Mouse (Mus musculus) forebrain, postnatal 0 days (tissue): Measurements from ENCODE around the gene 4932438H23Rik. TPM values are rescaled to one million over a fixed set of nuclear protein-coding genes. Genes with fewer than 3 reads are reported as not detected.

Source experiments
- ATAC-seq: fragments of 200-750 bp; cut with Nextera tagmentation; 2 replicates; pipeline ENCODE4 v1.8.0; 2017; ENCODE audit warnings: mild to moderate bottlenecking, moderate library complexity
- DNase-seq: peaks from one replicate; pipeline ENCODE4 v3.0.0-alpha.2; 2015
- H3K27ac ChIP-seq: fragments of 300-500 bp; sonication (generic); 2 replicates; pipeline ENCODE4 v1.5.1; 2014; ENCODE audit warnings: low read depth, mild to moderate bottlenecking, antibody characterized with exemption, low read length, moderate library complexity, mixed read lengths
- H3K27me3 ChIP-seq: fragments of 300-500 bp; sonication (generic); 2 replicates; pipeline ENCODE4 v1.6.1; 2014; ENCODE audit warnings: mild to moderate bottlenecking, low read length, mixed read lengths; ENCODE audit not compliant: insufficient read depth
- H3K36me3 ChIP-seq: fragments of 300-500 bp; sonication (generic); 2 replicates; pipeline ENCODE4 v1.6.1; 2014; ENCODE audit warnings: mild to moderate bottlenecking, moderate library complexity; ENCODE audit not compliant: insufficient read depth
- H3K4me1 ChIP-seq: fragments of 300-500 bp; sonication (generic); 2 replicates; pipeline ENCODE4 v1.6.1; 2014; ENCODE audit warnings: antibody characterized with exemption; ENCODE audit not compliant: insufficient read depth
- H3K4me2 ChIP-seq: fragments of 300-500 bp; sonication (generic); 2 replicates; pipeline ENCODE4 v1.6.1; 2014; ENCODE audit warnings: low read depth, mild to moderate bottlenecking, moderate library complexity
- H3K4me3 ChIP-seq: fragments of 300-500 bp; sonication (generic); 2 replicates; pipeline ENCODE4 v1.5.1; 2014; ENCODE audit warnings: low read depth, low read length, mixed read lengths
- H3K9ac ChIP-seq: fragments of 300-500 bp; sonication (generic); 2 replicates; pipeline ENCODE4 v1.6.1; 2014; ENCODE audit warnings: mild to moderate bottlenecking
- H3K9me3 ChIP-seq: fragments of 300-500 bp; sonication (generic); 2 replicates; pipeline ENCODE4 v1.6.1; 2016; ENCODE audit warnings: low read length
- CTCF ChIP-seq: sonication (generic); IDR thresholded peaks from 2 replicates; pipeline ENCODE4 v1.5.1; 2016; ENCODE audit warnings: antibody characterized with exemption, control low read depth, low read depth
- WGBS: fragments of 180-500 bp; shearing (Covaris S2); extraction: QIAGEN DNeasy Blood & Tissue Kit; methylation state at CpG from one replicate; pipeline ENCODE4 v1.1.7; 2014; 5-methylcytosine and 5-hydroxymethylcytosine counted together
- polyA plus RNA-seq: library from polyadenylated mRNA; unstranded; fragments of >200 nt; fragmentation: Nextera tagmentation; extraction: Ambion mirVana; gene quantifications from 2 replicates; pipeline ENCODE4 v1.2.1, GENCODE M21; 2015
- total RNA-seq: library from RNA; depleted of rRNA; stranded (reverse); fragments of >200 nt; gene quantifications from 2 replicates; pipeline ENCODE4 v1.2.3, GENCODE M21; 2014

The 4932438H23Rik gene
- total and polyA plus RNA-seq, 2 experiments from 2014 or later = 0.81 to 1.2 TPM

DNA sequence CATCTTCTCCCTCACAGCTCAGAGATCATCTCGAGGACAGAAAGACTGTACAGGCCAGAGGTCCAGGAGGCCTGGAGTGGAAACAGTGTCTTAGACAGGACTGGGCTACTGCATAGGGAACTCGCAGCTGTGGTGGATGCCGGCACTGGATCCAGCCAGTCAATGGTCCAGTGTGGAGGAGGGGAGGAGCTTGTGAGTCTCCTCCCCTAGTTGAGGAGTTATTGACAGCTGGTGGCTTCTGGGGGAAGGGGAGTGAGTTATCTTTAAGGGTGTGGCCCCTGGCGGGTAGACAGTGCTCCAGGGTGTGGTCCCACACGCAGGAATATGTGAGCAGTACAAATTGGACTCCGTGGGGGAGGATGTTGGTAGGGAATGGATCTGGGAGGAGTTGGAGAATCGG, 21.8 kb upstream of the 4932438H23Rik start:
- no peak for TF ChIP-seq CTCF
- Histone ChIP-seq H3K4me3 (no peak overlapping the region), H3K9ac (no peak overlapping the region), H3K4me1 (no peaks in the 10 kb centered on the region), H3K27ac (no peak overlapping the region), H3K36me3 (no peaks in the 10 kb centered on the region), H3K9me3 (no peaks in the 10 kb centered on the region), H3K27me3 (peaks cover 3% of the 10 kb centered on the region; the same call in 1 of the 2 replicates), H3K4me2 (no peak overlapping the region)
- ATAC-seq (no peak), DNase-seq (no peak)
- WGBS = 69% methylated on average over 7 of the region's 7 CpGs

DNA sequence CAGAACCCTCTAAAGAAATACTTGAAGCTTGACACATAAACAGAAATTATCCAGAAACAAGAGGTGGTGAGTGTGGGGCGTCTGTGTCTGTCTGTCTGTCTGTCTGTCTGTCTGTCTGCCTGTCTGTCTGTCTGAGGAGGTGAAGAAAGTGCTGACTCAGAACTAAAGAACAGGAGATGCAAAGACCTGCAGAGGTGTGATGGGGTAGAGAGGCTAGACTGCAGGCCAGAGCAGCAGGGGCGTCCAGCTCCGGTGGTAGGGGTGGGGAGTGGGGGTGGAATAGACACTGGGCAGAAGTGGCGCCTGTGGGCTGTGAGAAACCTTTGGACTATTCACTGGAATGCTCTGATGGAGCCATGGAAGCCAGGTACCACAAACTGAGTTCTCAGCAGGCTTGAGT, 21.1 kb upstream of the 4932438H23Rik start:
- H3K27ac ChIP-seq = no peak overlapping the region
- DNase-seq = no peak
- H3K9ac ChIP-seq = no peak overlapping the region
- H3K27me3 ChIP-seq = peaks cover 3% of the 10 kb centered on the region; the same call in 1 of the 2 replicates
- no peaks in the 10 kb centered on the region for H3K36me3 ChIP-seq
- ATAC-seq = no peak
- H3K4me1 ChIP-seq = no peaks in the 10 kb centered on the region
- H3K4me2 ChIP-seq = no peak overlapping the region
- H3K9me3 ChIP-seq = no peaks in the 10 kb centered on the region
- no peak for TF ChIP-seq CTCF
- H3K4me3 ChIP-seq = no peak overlapping the region
- 93% methylated on average over 4 of the region's 4 CpGs for WGBS

DNA sequence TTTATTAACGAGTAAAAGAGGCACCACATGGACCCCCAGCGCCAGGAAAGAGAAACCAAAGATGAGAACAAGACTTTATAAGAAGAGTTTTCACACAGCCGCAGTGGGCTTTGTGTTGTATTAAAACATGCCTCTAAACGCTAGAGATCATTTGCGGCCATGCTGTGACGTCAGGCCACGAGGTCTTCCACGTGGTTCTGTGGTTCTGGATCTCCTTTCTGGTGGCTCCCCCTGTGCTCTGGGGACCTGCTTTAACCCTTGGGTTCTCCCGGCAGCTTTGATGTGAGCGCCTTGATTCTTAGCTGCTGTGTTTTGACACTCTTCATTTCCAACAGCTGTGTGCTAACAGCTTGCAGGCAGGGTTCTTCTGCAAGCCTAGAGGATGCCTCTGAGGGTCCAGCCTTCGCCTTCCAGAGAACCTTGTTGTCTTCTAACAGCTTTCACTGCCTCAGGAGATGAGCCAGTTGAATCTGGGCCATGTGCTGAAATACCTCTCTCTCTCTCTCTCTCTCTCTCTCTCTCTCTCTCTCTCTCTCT, 16.1 kb upstream of the 4932438H23Rik start:
- DNase-seq (peak; percentile 36), ATAC-seq (peak; percentile 38; the same call in 1 of the 2 replicates)
- Histone ChIP-seq H3K27me3 (peaks cover 3% of the 10 kb centered on the region; the same call in 1 of the 2 replicates), H3K27ac (no peak overlapping the region), H3K4me3 (no peak overlapping the region), H3K9ac (no peak overlapping the region), H3K36me3 (no peaks in the 10 kb centered on the region), H3K4me1 (no peaks in the 10 kb centered on the region), H3K9me3 (no peaks in the 10 kb centered on the region), H3K4me2 (peak overlapping the region; percentile 4; the same call in 1 of the 2 replicates)
- 44% methylated on average over 11 of the region's 11 CpGs for WGBS
- no peak for TF ChIP-seq CTCF

DNA sequence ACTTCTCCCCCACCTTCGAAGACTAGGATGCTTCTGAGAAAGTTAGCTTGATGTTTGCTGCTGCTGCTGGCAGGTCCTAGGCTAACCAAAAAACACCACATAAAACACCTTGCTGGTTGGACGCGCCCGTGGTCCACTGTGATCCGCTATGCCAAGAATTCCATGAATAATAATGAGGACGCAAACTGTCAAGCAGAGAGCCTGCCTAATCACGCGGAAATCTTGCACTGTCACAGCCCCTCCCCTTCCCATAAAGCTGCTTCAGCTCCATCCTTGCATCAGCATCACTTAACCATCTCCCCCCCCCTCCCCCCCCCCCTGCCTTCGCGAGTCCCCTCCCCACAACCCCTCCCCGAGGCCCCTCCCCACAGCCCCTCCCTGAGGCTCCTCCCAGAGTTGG, 12.7 kb upstream of the 4932438H23Rik start:
- 0 out of 2 replicates have a peak, but pooled peaks cover 2% of the 10 kb centered on the region for H3K4me1 ChIP-seq
- H3K36me3 ChIP-seq = no peaks in the 10 kb centered on the region
- peaks cover 13% of the 10 kb centered on the region for H3K27me3 ChIP-seq
- H3K4me2 ChIP-seq = no peak overlapping the region
- no peak overlapping the region for H3K9ac ChIP-seq
- no peak for ATAC-seq
- no peak overlapping the region for H3K4me3 ChIP-seq
- DNase-seq = no peak
- 36% methylated on average over 8 of the region's 11 CpGs for WGBS
- no peak for TF ChIP-seq CTCF
- H3K27ac ChIP-seq = no peak overlapping the region
- no peaks in the 10 kb centered on the region for H3K9me3 ChIP-seq

DNA sequence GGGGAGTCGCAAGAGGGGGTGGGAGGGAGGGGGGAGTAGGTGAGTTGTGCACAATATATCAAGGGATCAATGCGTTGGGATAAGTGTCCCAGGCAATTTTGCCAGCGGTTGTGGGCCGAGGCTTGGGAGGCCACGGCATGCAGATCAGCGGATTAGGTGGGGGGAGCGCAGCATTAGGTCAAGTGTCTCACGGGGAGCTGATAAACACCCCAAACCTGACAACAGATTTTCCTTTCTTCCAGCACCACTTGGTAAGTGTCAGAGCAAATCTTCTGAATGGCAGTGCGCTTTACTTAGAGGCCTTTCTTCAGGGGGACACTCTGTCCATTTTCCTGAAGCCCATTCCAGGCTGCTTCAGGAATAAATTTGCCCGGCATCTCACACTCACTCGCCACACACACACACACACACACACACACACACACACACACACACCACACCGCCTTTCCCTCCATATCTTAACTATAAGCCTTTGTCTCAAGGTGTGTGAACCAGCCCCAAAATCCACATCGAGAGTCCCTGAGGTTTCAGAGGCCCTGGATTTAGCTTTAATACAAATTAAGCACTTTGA, 10.6 kb upstream of the 4932438H23Rik start:
- Histone ChIP-seq H3K9me3 (no peaks in the 10 kb centered on the region), H3K4me3 (no peak overlapping the region), H3K4me1 (0 out of 2 replicates have a peak, but pooled peaks cover 2% of the 10 kb centered on the region), H3K4me2 (no peak overlapping the region), H3K27ac (no peak overlapping the region), H3K27me3 (peaks cover 13% of the 10 kb centered on the region), H3K36me3 (no peaks in the 10 kb centered on the region), H3K9ac (no peak overlapping the region)
- no peak for TF ChIP-seq CTCF
- ATAC-seq (no peak), DNase-seq (no peak)
- 16% methylated on average over 13 of the region's 13 CpGs for WGBS

DNA sequence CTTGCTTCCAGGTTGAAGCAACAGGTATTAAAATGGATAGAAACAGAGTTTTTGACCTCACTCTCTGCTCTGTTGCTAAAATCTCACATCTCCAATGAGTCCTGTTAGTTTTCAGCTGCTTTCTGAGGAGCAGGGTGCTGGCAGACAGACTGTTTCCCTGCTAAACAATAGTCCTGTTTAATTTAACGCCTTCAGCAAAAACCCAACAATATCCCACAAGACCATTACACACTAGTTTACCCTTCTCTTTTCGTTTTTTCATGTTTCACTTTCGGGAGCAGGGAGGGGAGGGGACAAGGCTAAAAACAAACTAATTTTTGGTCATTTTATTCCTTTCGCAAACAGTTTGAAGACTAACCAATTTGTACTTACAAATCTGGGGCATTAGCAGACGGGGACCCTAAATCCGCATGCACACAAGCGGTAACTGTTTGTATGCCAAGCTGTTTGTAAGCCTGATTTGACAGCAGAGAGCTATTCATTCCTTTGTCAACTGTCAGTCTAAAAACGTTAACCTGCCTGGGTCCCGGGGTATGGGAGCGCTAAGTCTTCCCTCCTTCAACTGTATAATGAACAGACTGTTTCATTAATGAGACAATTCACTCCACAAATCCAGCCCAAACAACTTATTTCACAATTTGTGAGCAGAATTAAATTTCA, 10.0 kb upstream of the 4932438H23Rik start:
- TF ChIP-seq CTCF = no peak
- Histone ChIP-seq H3K4me3 (no peak overlapping the region), H3K36me3 (no peaks in the 10 kb centered on the region), H3K9me3 (no peaks in the 10 kb centered on the region), H3K9ac (no peak overlapping the region), H3K27me3 (peaks cover 13% of the 10 kb centered on the region), H3K27ac (no peak overlapping the region), H3K4me2 (no peak overlapping the region), H3K4me1 (0 out of 2 replicates have a peak, but pooled peaks cover 2% of the 10 kb centered on the region)
- 8% methylated on average over 10 of the region's 10 CpGs for WGBS
- ATAC-seq = peak; percentile 54; the same call in 1 of the 2 replicates
- DNase-seq = peak; percentile 34

DNA sequence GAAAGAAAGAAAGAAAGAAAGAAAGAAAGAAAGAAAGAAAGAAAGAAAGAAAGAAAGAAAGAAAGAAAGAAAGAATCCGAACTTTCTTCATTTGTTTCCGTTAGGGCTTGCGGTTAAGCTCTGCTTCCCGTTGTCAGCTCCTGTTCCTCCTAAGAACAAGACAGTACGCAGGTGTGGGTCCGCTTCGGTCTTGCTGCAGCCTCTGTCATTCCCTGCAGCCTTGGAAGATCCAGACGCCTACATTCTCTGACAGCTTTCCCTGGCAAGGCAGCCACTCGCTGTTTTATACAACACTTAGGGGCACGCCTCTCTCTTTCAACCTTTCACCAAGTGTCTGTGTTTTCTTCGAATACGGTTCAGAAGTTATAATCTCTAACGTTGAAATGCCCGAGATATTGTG, 8.5 kb upstream of the 4932438H23Rik start:
- Histone ChIP-seq H3K4me3 (no peak overlapping the region), H3K4me1 (0 out of 2 replicates have a peak, but pooled peaks cover 2% of the 10 kb centered on the region), H3K27ac (no peak overlapping the region), H3K36me3 (no peaks in the 10 kb centered on the region), H3K9ac (no peak overlapping the region), H3K9me3 (no peaks in the 10 kb centered on the region), H3K4me2 (no peak overlapping the region), H3K27me3 (peaks cover 13% of the 10 kb centered on the region)
- TF ChIP-seq CTCF = no peak
- no peak for ATAC-seq
- 34% methylated on average over 14 of the region's 14 CpGs for WGBS
- no peak for DNase-seq
